Mouse (Mus musculus): ENCODE results near the gene Gm3005.
"Not testable (repeated sequence)": the region's sequence is repeated elsewhere in the genome, so short reads cannot be mapped to it uniquely, and the experiment has no call there.

Gm3005 gene

DNA sequence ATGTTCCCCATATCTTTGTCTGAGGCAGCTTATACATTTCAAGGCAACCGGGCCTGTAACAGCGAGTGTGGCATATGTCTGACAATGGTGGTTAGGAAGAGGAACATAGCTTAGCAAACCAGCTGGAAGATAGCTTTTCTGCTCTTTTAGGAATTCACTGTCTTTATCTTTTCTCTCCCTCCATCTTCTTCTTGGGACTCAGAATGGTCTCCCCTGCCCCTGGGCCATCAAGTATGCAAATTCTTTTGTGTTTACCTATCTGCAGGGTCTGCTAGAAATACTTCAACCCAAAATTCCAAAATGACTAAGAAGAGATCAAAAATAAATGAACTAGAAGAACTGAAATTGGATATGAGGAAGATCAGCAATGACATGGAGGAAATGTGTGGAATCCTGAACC lies at the start of gene Gm3005:
Gene Gm3005 (plus strand): TSS at position 301 of the 400 bp plus-strand sequence.
- DNase-seq, result not testable (repeated sequence)

DNA sequence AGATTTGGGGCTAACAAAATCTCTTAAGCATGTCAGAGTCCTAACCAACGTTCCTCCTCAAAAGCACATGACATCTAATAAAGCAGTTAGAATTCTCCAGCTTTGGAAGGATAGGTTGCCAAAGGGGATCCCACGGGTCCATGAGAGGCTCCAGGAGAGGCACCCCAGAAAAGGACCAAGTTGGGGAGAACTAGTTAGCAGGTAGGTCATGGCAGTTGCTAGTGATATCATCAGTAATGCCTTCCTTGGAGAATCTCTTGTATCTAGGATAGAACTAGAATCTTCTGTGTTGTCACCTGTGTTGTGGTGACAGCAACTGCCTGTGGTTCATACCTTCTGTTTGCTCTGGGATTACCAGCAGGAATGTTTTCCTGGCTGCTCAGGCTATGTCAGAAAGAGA lies 33.1 kb upstream of the Gm3005 start, which contains the start of gene Gm10413:
Gene Gm10413 (plus strand): TSS at position 301 of the 400 bp plus-strand sequence.
- DNase-seq, result not testable (repeated sequence)

DNA sequence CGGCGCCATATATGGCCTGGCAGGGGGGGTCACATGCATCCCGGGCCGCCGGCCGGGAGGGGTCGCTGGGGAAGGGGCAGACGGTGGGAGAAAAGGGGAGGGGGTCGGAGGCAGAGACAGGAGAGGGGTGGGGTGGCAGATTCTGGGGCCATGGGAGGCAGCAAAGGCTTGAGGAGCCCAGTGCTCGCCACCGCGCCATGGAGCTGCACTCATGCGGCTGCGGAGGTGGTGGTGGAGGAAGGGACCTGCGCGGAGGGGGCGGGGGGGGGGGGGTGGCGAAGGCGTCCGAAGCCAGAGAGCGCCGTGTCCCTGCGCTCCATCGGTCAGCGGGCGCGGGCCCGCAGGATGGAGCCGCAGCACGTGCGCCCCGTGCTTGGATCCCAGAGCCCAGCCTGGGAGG lies 15.6 kb upstream of the Gm3005 start, which contains the start of gene Gm10409:
Gene Gm10409 (plus strand): TSS at position 301 of the 400 bp plus-strand sequence.
- not testable (repeated sequence) for DNase-seq

DNA sequence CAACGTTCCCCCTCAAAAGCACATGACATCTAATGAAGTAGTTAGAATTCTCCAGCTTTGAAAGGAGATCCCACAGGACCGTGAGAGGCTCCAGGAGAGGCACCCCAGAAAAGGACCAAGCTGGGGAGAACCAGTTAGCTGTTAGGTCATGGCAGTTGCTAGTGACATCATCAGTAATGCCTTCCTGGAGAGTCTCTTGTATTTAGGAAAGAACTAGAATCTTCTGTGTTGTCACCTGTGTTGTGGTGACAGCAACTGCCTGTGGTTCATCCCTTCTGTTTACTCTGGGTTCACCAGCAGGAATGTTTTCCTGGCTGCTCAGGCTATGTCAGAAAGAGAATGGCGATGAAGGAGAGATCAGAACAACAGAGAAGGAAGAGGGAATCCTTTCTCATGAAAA lies 21.2 kb downstream of the Gm3005 start, which contains the start of gene Gm10408:
Gene Gm10408 (plus strand): TSS at position 301 of the 400 bp plus-strand sequence.
- not testable (repeated sequence) for DNase-seq

DNA sequence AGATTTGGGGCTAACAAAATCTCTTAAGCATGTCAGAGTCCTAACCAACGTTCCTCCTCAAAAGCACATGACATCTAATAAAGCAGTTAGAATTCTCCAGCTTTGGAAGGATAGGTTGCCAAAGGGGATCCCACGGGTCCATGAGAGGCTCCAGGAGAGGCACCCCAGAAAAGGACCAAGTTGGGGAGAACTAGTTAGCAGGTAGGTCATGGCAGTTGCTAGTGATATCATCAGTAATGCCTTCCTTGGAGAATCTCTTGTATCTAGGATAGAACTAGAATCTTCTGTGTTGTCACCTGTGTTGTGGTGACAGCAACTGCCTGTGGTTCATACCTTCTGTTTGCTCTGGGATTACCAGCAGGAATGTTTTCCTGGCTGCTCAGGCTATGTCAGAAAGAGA lies 206.3 kb downstream of the Gm3005 start, which contains the start of gene Gm3012:
Gene Gm3012 (plus strand): TSS at position 301 of the 400 bp plus-strand sequence.
- DNase-seq, result not testable (repeated sequence)
